Mouse (Mus musculus) limb, embryonic 13.5 days (tissue): ENCODE measurements around the gene Ank3. TPM values are rescaled to one million over a fixed set of nuclear protein-coding genes. Genes with fewer than 3 reads are reported as not detected.

Experiments used
- ATAC-seq: fragments of 200-750 bp; cut with Nextera tagmentation; 2 replicates; pipeline ENCODE4 v1.8.0; 2017; ENCODE audit warnings: low read depth, moderate number of reproducible peaks, moderate TSS enrichment; ENCODE audit not compliant: low FRiP score
- H3K27ac ChIP-seq: fragments of 300-500 bp; sonication (generic); 2 replicates; pipeline ENCODE4 v1.5.1; 2015; ENCODE audit warnings: inconsistent platforms, mild to moderate bottlenecking, moderate library complexity
- H3K27me3 ChIP-seq: fragments of 300-500 bp; sonication (generic); 2 replicates; pipeline ENCODE4 v1.6.1; 2015; ENCODE audit warnings: mild to moderate bottlenecking, inconsistent platforms
- H3K36me3 ChIP-seq: fragments of 300-500 bp; sonication (generic); 2 replicates; pipeline ENCODE4 v1.6.1; 2015; ENCODE audit warnings: inconsistent platforms, mild to moderate bottlenecking, moderate library complexity
- H3K4me1 ChIP-seq: fragments of 300-500 bp; sonication (generic); 2 replicates; pipeline ENCODE4 v1.6.1; 2015; ENCODE audit warnings: inconsistent platforms
- H3K4me2 ChIP-seq: fragments of 300-500 bp; sonication (generic); replicated peaks from 2 replicates; pipeline ENCODE4 v1.6.1; 2015; ENCODE audit warnings: inconsistent platforms, mild to moderate bottlenecking, moderate library complexity
- H3K4me3 ChIP-seq: fragments of 300-500 bp; sonication (generic); 2 replicates; pipeline ENCODE4 v1.5.1; 2015; ENCODE audit warnings: moderate library complexity, mild to moderate bottlenecking, inconsistent platforms
- H3K9ac ChIP-seq: fragments of 300-500 bp; sonication (generic); 2 replicates; pipeline ENCODE4 v1.6.1; 2015; ENCODE audit warnings: mild to moderate bottlenecking, inconsistent platforms
- H3K9me3 ChIP-seq: fragments of 300-500 bp; sonication (generic); 2 replicates; pipeline ENCODE4 v1.6.1; 2016; ENCODE audit warnings: inconsistent platforms
- WGBS: fragments of 180-500 bp; shearing (Covaris S2); methylation state at CpG from one replicate; pipeline ENCODE4 v1.1.7; 2015; 5-methylcytosine and 5-hydroxymethylcytosine counted together
- polyA plus RNA-seq: library from polyadenylated mRNA; unstranded; fragments of >200 nt; fragmentation: Nextera tagmentation; extraction: Ambion mirVana; gene quantifications from 2 replicates; pipeline ENCODE4 v1.2.1, GENCODE M21; 2015

Ank3 gene
- polyA plus RNA-seq, 1 experiment from 2014 or later: 28.0 TPM

- Histone ChIP-seq H3K4me3 (no peak overlapping the region), H3K27ac (no peak overlapping the region), H3K4me1 (no peaks in the 10 kb centered on the region), H3K9ac (no peak overlapping the region), H3K36me3 (no peaks in the 10 kb centered on the region), H3K4me2 (no peak overlapping the region), H3K27me3 (no peaks in the 10 kb centered on the region), H3K9me3 (no peaks in the 10 kb centered on the region)
- WGBS: 84% methylated on average over 7 of the region's 7 CpGs
- ATAC-seq: no peak
Measured at GRCm38 (mm10) chr10:69544653-69545052, 146.1 kb downstream of the Ank3 start.

GRCm38 (mm10) chr10:69545936-69546335, 147.4 kb downstream of the Ank3 start:
- Histone ChIP-seq H3K9me3 (no peaks in the 10 kb centered on the region), H3K4me1 (no peaks in the 10 kb centered on the region), H3K4me2 (no peak overlapping the region), H3K27me3 (no peaks in the 10 kb centered on the region), H3K27ac (no peak overlapping the region), H3K9ac (no peak overlapping the region), H3K36me3 (no peaks in the 10 kb centered on the region), H3K4me3 (no peak overlapping the region)
- ATAC-seq: no peak
- 89% methylated on average over 3 of the region's 3 CpGs for WGBS

GRCm38 (mm10) chr10:69546643-69547042, 148.1 kb downstream of the Ank3 start:
- ATAC-seq: no peak
- no peak overlapping the region for H3K4me3 ChIP-seq

GRCm38 (mm10) chr10:69548771-69549170, 150.2 kb downstream of the Ank3 start:
- no peaks in the 10 kb centered on the region for H3K9me3 ChIP-seq
- no peak overlapping the region for H3K4me3 ChIP-seq
- ATAC-seq: no peak
- H3K4me2 ChIP-seq: no peak overlapping the region
- H3K4me1 ChIP-seq: no peaks in the 10 kb centered on the region
- WGBS: 89% methylated on average over 3 of the region's 3 CpGs
- no peak overlapping the region for H3K27ac ChIP-seq
- no peaks in the 10 kb centered on the region for H3K36me3 ChIP-seq
- H3K9ac ChIP-seq: no peak overlapping the region
- H3K27me3 ChIP-seq: no peaks in the 10 kb centered on the region

More at GRCm38 (mm10) chr10:69546643-69547042, 148.1 kb downstream of the Ank3 start:
- Histone ChIP-seq H3K4me1 (no peaks in the 10 kb centered on the region), H3K4me2 (no peak overlapping the region), H3K27me3 (no peaks in the 10 kb centered on the region), H3K27ac (no peak overlapping the region), H3K9me3 (no peaks in the 10 kb centered on the region), H3K36me3 (no peaks in the 10 kb centered on the region), H3K9ac (no peak overlapping the region)
- 60% methylated on average over 6 of the region's 6 CpGs for WGBS

- H3K4me3 ChIP-seq: no peak overlapping the region
- H3K9ac ChIP-seq: no peak overlapping the region
- H3K9me3 ChIP-seq: no peaks in the 10 kb centered on the region
- H3K27me3 ChIP-seq: no peaks in the 10 kb centered on the region
- no peak overlapping the region for H3K4me2 ChIP-seq
- no peaks in the 10 kb centered on the region for H3K4me1 ChIP-seq
- H3K36me3 ChIP-seq: no peaks in the 10 kb centered on the region
- 91% methylated on average over 4 of the region's 4 CpGs for WGBS
- no peak for ATAC-seq
- H3K27ac ChIP-seq: no peak overlapping the region
Measured at GRCm38 (mm10) chr10:69549221-69549620, 150.6 kb downstream of the Ank3 start.

- no peaks in the 10 kb centered on the region for H3K27me3 ChIP-seq
- H3K4me1 ChIP-seq: no peaks in the 10 kb centered on the region
- no peak overlapping the region for H3K9ac ChIP-seq
- ATAC-seq: no peak
- WGBS: 56% methylated on average over 4 of the region's 4 CpGs
- H3K9me3 ChIP-seq: no peaks in the 10 kb centered on the region
- no peak overlapping the region for H3K4me3 ChIP-seq
- H3K27ac ChIP-seq: no peak overlapping the region
- no peaks in the 10 kb centered on the region for H3K36me3 ChIP-seq
- H3K4me2 ChIP-seq: no peak overlapping the region
Measured at GRCm38 (mm10) chr10:69550824-69551223, 152.3 kb downstream of the Ank3 start.

GRCm38 (mm10) chr10:69553091-69553490, 154.5 kb downstream of the Ank3 start:
- H3K27me3 ChIP-seq: no peaks in the 10 kb centered on the region
- no peaks in the 10 kb centered on the region for H3K36me3 ChIP-seq
- no peaks in the 10 kb centered on the region for H3K4me1 ChIP-seq
- 46% methylated on average over 1 of the region's 1 CpGs for WGBS
- no peak overlapping the region for H3K27ac ChIP-seq
- H3K4me2 ChIP-seq: no peak overlapping the region
- no peak for ATAC-seq
- H3K4me3 ChIP-seq: no peak overlapping the region
- H3K9ac ChIP-seq: no peak overlapping the region
- no peaks in the 10 kb centered on the region for H3K9me3 ChIP-seq

GRCm38 (mm10) chr10:69555592-69555991, 157.0 kb downstream of the Ank3 start:
- 92% methylated on average over 4 of the region's 4 CpGs for WGBS

GRCm38 (mm10) chr10:69556278-69556677, 157.7 kb downstream of the Ank3 start:
- H3K9me3 ChIP-seq: no peaks in the 10 kb centered on the region
- WGBS: 20% methylated on average over 13 of the region's 13 CpGs
- H3K27me3 ChIP-seq: no peaks in the 10 kb centered on the region
- no peaks in the 10 kb centered on the region for H3K36me3 ChIP-seq
- no peak overlapping the region for H3K27ac ChIP-seq
- ATAC-seq: no peak
- no peak overlapping the region for H3K4me2 ChIP-seq
- H3K4me1 ChIP-seq: no peaks in the 10 kb centered on the region
- H3K4me3 ChIP-seq: no peak overlapping the region
- no peak overlapping the region for H3K9ac ChIP-seq

More at GRCm38 (mm10) chr10:69555592-69555991, 157.0 kb downstream of the Ank3 start:
- Histone ChIP-seq H3K9ac (no peak overlapping the region), H3K4me1 (no peaks in the 10 kb centered on the region), H3K4me3 (no peak overlapping the region), H3K27me3 (no peaks in the 10 kb centered on the region), H3K9me3 (no peaks in the 10 kb centered on the region), H3K4me2 (no peak overlapping the region), H3K36me3 (no peaks in the 10 kb centered on the region), H3K27ac (no peak overlapping the region)
- no peak for ATAC-seq

GRCm38 (mm10) chr10:69560237-69560636, 161.7 kb downstream of the Ank3 start:
- Histone ChIP-seq H3K9ac (no peak overlapping the region), H3K4me2 (no peak overlapping the region), H3K4me3 (no peak overlapping the region), H3K4me1 (no peaks in the 10 kb centered on the region), H3K27ac (no peak overlapping the region), H3K36me3 (no peaks in the 10 kb centered on the region), H3K9me3 (no peaks in the 10 kb centered on the region), H3K27me3 (no peaks in the 10 kb centered on the region)
- WGBS: 84% methylated on average over 1 of the region's 1 CpGs
- no peak for ATAC-seq

GRCm38 (mm10) chr10:69562931-69563330, 164.4 kb downstream of the Ank3 start:
- Histone ChIP-seq H3K4me3 (no peak overlapping the region), H3K27ac (no peak overlapping the region), H3K9ac (no peak overlapping the region), H3K27me3 (no peaks in the 10 kb centered on the region), H3K9me3 (no peaks in the 10 kb centered on the region), H3K4me1 (no peaks in the 10 kb centered on the region), H3K4me2 (no peak overlapping the region), H3K36me3 (no peaks in the 10 kb centered on the region)
- no peak for ATAC-seq
- WGBS: 87% methylated on average over 3 of the region's 4 CpGs

GRCm38 (mm10) chr10:69565052-69565451, 166.5 kb downstream of the Ank3 start:
- WGBS: 83% methylated on average over 4 of the region's 4 CpGs
- no peak overlapping the region for H3K9ac ChIP-seq
- no peak overlapping the region for H3K4me3 ChIP-seq
- no peak overlapping the region for H3K27ac ChIP-seq
- no peak for ATAC-seq
- H3K9me3 ChIP-seq: no peaks in the 10 kb centered on the region
- no peaks in the 10 kb centered on the region for H3K36me3 ChIP-seq
- no peaks in the 10 kb centered on the region for H3K27me3 ChIP-seq
- H3K4me1 ChIP-seq: 0 out of 2 replicates have a peak, but pooled peaks cover 5% of the 10 kb centered on the region
- no peak overlapping the region for H3K4me2 ChIP-seq

GRCm38 (mm10) chr10:69568976-69569375, 170.4 kb downstream of the Ank3 start:
- 60% methylated on average over 5 of the region's 5 CpGs for WGBS
- H3K4me2 ChIP-seq: no peak overlapping the region
- H3K27me3 ChIP-seq: peaks cover 20% of the 10 kb centered on the region

More at GRCm38 (mm10) chr10:69568976-69569375, 170.4 kb downstream of the Ank3 start:
- Histone ChIP-seq H3K4me1 (peaks cover 36% of the 10 kb centered on the region), H3K27ac (no peak overlapping the region), H3K9me3 (no peaks in the 10 kb centered on the region), H3K9ac (no peak overlapping the region), H3K4me3 (no peak overlapping the region), H3K36me3 (no peaks in the 10 kb centered on the region)
- ATAC-seq: no peak
